In genomic region chr2:27413582-27413935, GRCm38 (mm10) we compare ENCODE assay signal across 12 mouse cellular contexts. TPM values are rescaled to one million over a fixed set of nuclear protein-coding genes. Genes with fewer than 3 reads are reported as not detected.
DNase-seq lines count a peak whose midpoint lies in the region; ATAC-seq lines count a peak whose summit lies in the region.
"Had no signal": no experiment of that assay in that cellular context is flagged by ENCODE, and none has a peak within 500 bp of the region (broad histone marks: within the 10 kb centered on the region; RNA-seq: fewer than 3 reads in every experiment).

No protein-coding gene starts in this region.

- H3K9me3 ChIP-seq in lung, embryonic 16.5 days (ENCODE audit: control insufficient read depth, low read length), result no peaks in the 10 kb centered on the region
- H3K9me3 ChIP-seq in forebrain, embryonic 12.5 days, result no peaks in the 10 kb centered on the region
- no peaks in the 10 kb centered on the region for H3K9me3 ChIP-seq in limb, embryonic 12.5 days
- no peaks in the 10 kb centered on the region for H3K9me3 ChIP-seq in stomach, embryonic 14.5 days (ENCODE audit: control insufficient read depth, low read depth, low read length)

- H3K9ac ChIP-seq in lung, embryonic 16.5 days (ENCODE audit: low read length), result no peak overlapping the region
- H3K9ac ChIP-seq in forebrain, embryonic 12.5 days, result peak overlapping the region; percentile 42
- H3K9ac ChIP-seq in limb, embryonic 12.5 days (replicated peaks), result no peak overlapping the region
- no peak overlapping the region for H3K9ac ChIP-seq in stomach, embryonic 14.5 days (replicated peaks; ENCODE audit: low read depth, low read length)

- no peak for ATAC-seq in lung, embryonic 16.5 days (ENCODE audit: low read depth)
- ATAC-seq in forebrain, embryonic 12.5 days (ENCODE audit: low FRiP score), result no peak
- no peak for ATAC-seq in limb, embryonic 12.5 days (ENCODE audit: insufficient number of reproducible peaks, insufficient read depth, low FRiP score, low TSS enrichment, low read depth)
- no peak for ATAC-seq in stomach, embryonic 14.5 days (ENCODE audit: insufficient number of reproducible peaks, insufficient read depth, low FRiP score, low read depth)

- peak overlapping the region; percentile 36 for H3K4me2 ChIP-seq in lung, embryonic 16.5 days (ENCODE audit: low read depth, low read length)
- H3K4me2 ChIP-seq in forebrain, embryonic 12.5 days, result peak overlapping the region; percentile 40
- no peak overlapping the region for H3K4me2 ChIP-seq in limb, embryonic 12.5 days
- no peak overlapping the region; the same call in 1 of the 2 replicates for H3K4me2 ChIP-seq in stomach, embryonic 14.5 days (replicated peaks; ENCODE audit: low read depth, low read length)

- no peaks in the 10 kb centered on the region for H3K27me3 ChIP-seq in lung, embryonic 16.5 days (ENCODE audit: control insufficient read depth, insufficient read depth, low read depth, low read length)
- no peaks in the 10 kb centered on the region for H3K27me3 ChIP-seq in forebrain, embryonic 12.5 days
- H3K27me3 ChIP-seq in limb, embryonic 12.5 days, result no peaks in the 10 kb centered on the region
- H3K27me3 ChIP-seq in stomach, embryonic 14.5 days (ENCODE audit: control insufficient read depth, insufficient read depth, low read length), result no peaks in the 10 kb centered on the region

- H3K4me1 ChIP-seq in lung, embryonic 16.5 days (replicated peaks; ENCODE audit: control insufficient read depth, insufficient read depth, low read length), result peaks cover 75% of the 10 kb centered on the region
- peaks cover 88% of the 10 kb centered on the region for H3K4me1 ChIP-seq in forebrain, embryonic 12.5 days
- H3K4me1 ChIP-seq in limb, embryonic 12.5 days (replicated peaks), result peaks cover 76% of the 10 kb centered on the region
- peaks cover 73% of the 10 kb centered on the region for H3K4me1 ChIP-seq in stomach, embryonic 14.5 days (ENCODE audit: control insufficient read depth, insufficient read depth, low read length)

- no peaks in the 10 kb centered on the region for H3K36me3 ChIP-seq in lung, embryonic 16.5 days (ENCODE audit: control insufficient read depth, insufficient read depth, low read length)
- no peaks in the 10 kb centered on the region for H3K36me3 ChIP-seq in forebrain, embryonic 12.5 days (replicated peaks)
- no peaks in the 10 kb centered on the region for H3K36me3 ChIP-seq in limb, embryonic 12.5 days
- H3K36me3 ChIP-seq in stomach, embryonic 14.5 days (ENCODE audit: control insufficient read depth, insufficient read depth, low read length), result no peaks in the 10 kb centered on the region

- no peak for DNase-seq in lung, postnatal 36 days
- no peak for DNase-seq in kidney, adult 11 months
- no peak for DNase-seq in testis, postnatal 14 days (ENCODE audit: low spot score)
- DNase-seq in adrenal gland, postnatal 10 days, result no peak
- DNase-seq: adrenal gland, postnatal 25 days; cerebellum, adult 11-12 months had no signal

- peak overlapping the region; percentile 89 for H3K27ac ChIP-seq in lung, embryonic 16.5 days (ENCODE audit: low read length)
- H3K27ac ChIP-seq in forebrain, embryonic 12.5 days, result peak overlapping the region; percentile 89
- peak overlapping the region; percentile 17; the same call in 1 of the 2 replicates for H3K27ac ChIP-seq in limb, embryonic 12.5 days
- peak overlapping the region; percentile 77 for H3K27ac ChIP-seq in stomach, embryonic 14.5 days (ENCODE audit: low read length)
- H3K27ac ChIP-seq: layer of hippocampus, adult 2 months; macrophage had no signal

- H3K4me3 ChIP-seq in lung, embryonic 16.5 days (ENCODE audit: low read length), result no peak overlapping the region
- H3K4me3 ChIP-seq in forebrain, embryonic 12.5 days (replicated peaks), result no peak overlapping the region
- no peak overlapping the region for H3K4me3 ChIP-seq in limb, embryonic 12.5 days (replicated peaks)
- no peak overlapping the region for H3K4me3 ChIP-seq in stomach, embryonic 14.5 days (ENCODE audit: low read depth, low read length)
- H3K4me3 ChIP-seq: layer of hippocampus, adult 2 months had no signal

- WGBS in lung, embryonic 16.5 days, result 56% methylated on average over 2 of the region's 2 CpGs
- WGBS in forebrain, embryonic 12.5 days, result 0% methylated on average over 2 of the region's 2 CpGs
- WGBS in limb, embryonic 12.5 days, result 54% methylated on average over 2 of the region's 2 CpGs
- 53% methylated on average over 2 of the region's 2 CpGs for WGBS in stomach, embryonic 14.5 days

RNA-seq across cellular contexts. Expression of gene Vav2, which starts 13.3 kb away (rescaled TPM):
- polyA plus RNA-seq in lung, embryonic 16.5 days (2015; fragmentation: Nextera tagmentation; extraction: Ambion mirVana), result 8.6 and 8.7 TPM in 2 replicates
- 15.0 and 17.2 TPM in 2 replicates for polyA plus RNA-seq in forebrain, embryonic 12.5 days (2016; fragmentation: Nextera tagmentation; extraction: Ambion mirVana)
- 8.0 and 8.5 TPM in 2 replicates for polyA plus RNA-seq in limb, embryonic 12.5 days (2016; fragmentation: Nextera tagmentation; extraction: Ambion mirVana)
- polyA plus RNA-seq in stomach, embryonic 14.5 days (2014; fragmentation: Nextera tagmentation; extraction: Ambion mirVana), result 7.6 and 8.0 TPM in 2 replicates
- total RNA-seq in adrenal gland, postnatal 10 days (2021), result 10 to 100 TPM; 21.5 to 29.6 TPM

RNA-seq across cellular contexts. Expression of gene Brd3os, which starts 28.6 kb away (rescaled TPM):
- polyA plus RNA-seq in lung, embryonic 16.5 days (2015; fragmentation: Nextera tagmentation; extraction: Ambion mirVana), result 7.6 and 7.9 TPM in 2 replicates
- 16.4 and 18.4 TPM in 2 replicates for polyA plus RNA-seq in forebrain, embryonic 12.5 days (2016; fragmentation: Nextera tagmentation; extraction: Ambion mirVana)
- polyA plus RNA-seq in limb, embryonic 12.5 days (2016; fragmentation: Nextera tagmentation; extraction: Ambion mirVana), result 10.7 and 11.5 TPM in 2 replicates
- 11.0 and 11.5 TPM in 2 replicates for polyA plus RNA-seq in stomach, embryonic 14.5 days (2014; fragmentation: Nextera tagmentation; extraction: Ambion mirVana)
- 1 to 10 TPM; 4.8 to 5.7 TPM for total RNA-seq in adrenal gland, postnatal 10 days (2021)

Comparison
In these comparisons a context has a peak if more than half of its experiments do, and no peak if none do; other contexts are left out.
1. H3K27ac ChIP-seq: peak in every context shown above with its lines; median percentile 89 in lung, embryonic 16.5 days; 89 in forebrain, embryonic 12.5 days; 77 in stomach, embryonic 14.5 days; 17 in limb, embryonic 12.5 days.
2. H3K4me2 ChIP-seq: peak in lung, embryonic 16.5 days (single experiment) and forebrain, embryonic 12.5 days (single experiment); none in limb, embryonic 12.5 days (single experiment) and stomach, embryonic 14.5 days (single experiment).